Mouse (Mus musculus): ENCODE data around the gene Podnl1. TPM values are rescaled to one million over a fixed set of nuclear protein-coding genes. Genes with fewer than 3 reads are reported as not detected.

The Podnl1 gene
- polyA plus RNA-seq, 1 experiment from 2014 or later: 0.30 TPM

- WGBS: 16% methylated on average over 49 of the region's 49 CpGs
- Histone ChIP-seq H3K9me3 (ENCODE audit: low read length) (no peaks in the 10 kb centered on the region), H3K4me3 (ENCODE audit: low read length) (peak within 1 kb of the TSS; percentile 74), H3K27me3 (ENCODE audit: insufficient read depth, low read length) (no peaks in the 10 kb centered on the region), H3K27ac (ENCODE audit: low read length) (peak within 1 kb of the TSS; percentile 48; the same call in 1 of the 2 replicates), H3K4me2 (replicated peaks; ENCODE audit: low read depth, low read length) (peak within 1 kb of the TSS; percentile 78), H3K9ac (replicated peaks; ENCODE audit: low read length) (peak within 1 kb of the TSS; percentile 89), H3K36me3 (ENCODE audit: insufficient read depth, low read length) (peaks cover 16% of the 10 kb centered on the region), H3K4me1 (ENCODE audit: insufficient read depth, low read length) (peaks cover 19% of the 10 kb centered on the region)
- ATAC-seq (ENCODE audit: low FRiP score, low TSS enrichment): peak; percentile 95
Observed at GRCm38 (mm10) chr8:84147769-84148530, 22.2 kb downstream of the Podnl1 start, which contains the start of the genes Cc2d1a and 4930432K21Rik. Cc2d1a (minus strand) TSS chr8:84147936. 4930432K21Rik (plus strand) TSS chr8:84148025.

GRCm38 (mm10) chr8:84148531-84148850 is 22.7 kb downstream of the Podnl1 start:
- Histone ChIP-seq H3K4me1 (ENCODE audit: insufficient read depth, low read length) (peaks cover 19% of the 10 kb centered on the region), H3K9me3 (ENCODE audit: low read length) (no peaks in the 10 kb centered on the region), H3K27me3 (ENCODE audit: insufficient read depth, low read length) (no peaks in the 10 kb centered on the region), H3K36me3 (ENCODE audit: insufficient read depth, low read length) (peaks cover 11% of the 10 kb centered on the region), H3K9ac (replicated peaks; ENCODE audit: low read length) (peak overlapping the region; percentile 89; the same call in 1 of the 2 replicates), H3K4me2 (replicated peaks; ENCODE audit: low read depth, low read length) (peak overlapping the region; percentile 78), H3K4me3 (ENCODE audit: low read length) (peak overlapping the region; percentile 74; the same call in 1 of the 2 replicates), H3K27ac (ENCODE audit: low read length) (0 out of 2 replicates have a peak overlapping the region, but pooled peaks have one; percentile 35)
- ATAC-seq (ENCODE audit: low FRiP score, low TSS enrichment): no peak
- WGBS: 85% methylated on average over 5 of the region's 5 CpGs

- H3K4me3 ChIP-seq (ENCODE audit: low read length): no peak overlapping the region
Observed at GRCm38 (mm10) chr8:84149181-84149580, 23.4 kb downstream of the Podnl1 start.

DNA sequence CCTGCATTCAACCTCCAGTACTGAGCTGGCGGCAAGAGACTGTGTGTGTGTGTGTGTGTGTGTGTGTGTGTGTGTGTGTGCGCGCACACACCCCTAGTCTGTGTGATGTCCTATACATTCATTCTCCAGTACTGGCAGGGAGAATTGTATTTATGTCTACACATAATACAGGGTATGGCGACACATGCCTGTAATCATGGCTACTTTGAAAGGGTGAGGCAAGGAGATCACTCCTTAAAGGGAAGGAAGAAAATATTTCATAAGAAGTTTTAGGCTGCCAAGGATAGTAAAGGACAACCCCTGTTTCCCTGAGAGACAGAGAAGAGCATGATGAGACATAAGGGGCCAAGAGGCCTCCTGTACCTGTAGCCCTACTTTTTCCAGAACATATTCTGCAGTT is 31.8 kb downstream of the Podnl1 start:
- H3K4me3 ChIP-seq (ENCODE audit: low read length): no peak overlapping the region
- no peaks in the 10 kb centered on the region for H3K4me1 ChIP-seq (ENCODE audit: insufficient read depth, low read length)
- H3K9ac ChIP-seq (replicated peaks; ENCODE audit: low read length): no peak overlapping the region
- no peaks in the 10 kb centered on the region for H3K9me3 ChIP-seq (ENCODE audit: low read length)
- ATAC-seq (ENCODE audit: low FRiP score, low TSS enrichment): 0 out of 2 replicates have a peak, but pooled peaks have one; percentile 27
- H3K27ac ChIP-seq (ENCODE audit: low read length): no peak overlapping the region
- no peaks in the 10 kb centered on the region for H3K36me3 ChIP-seq (ENCODE audit: insufficient read depth, low read length)
- no peaks in the 10 kb centered on the region for H3K27me3 ChIP-seq (ENCODE audit: insufficient read depth, low read length)
- 94% methylated on average over 4 of the region's 4 CpGs for WGBS
- H3K4me2 ChIP-seq (replicated peaks; ENCODE audit: low read depth, low read length): no peak overlapping the region

More at GRCm38 (mm10) chr8:84149181-84149580, 23.4 kb downstream of the Podnl1 start:
- Histone ChIP-seq H3K4me2 (replicated peaks; ENCODE audit: low read depth, low read length) (no peak overlapping the region), H3K9me3 (ENCODE audit: low read length) (no peaks in the 10 kb centered on the region), H3K36me3 (ENCODE audit: insufficient read depth, low read length) (0 out of 2 replicates have a peak, but pooled peaks cover 4% of the 10 kb centered on the region), H3K27me3 (ENCODE audit: insufficient read depth, low read length) (no peaks in the 10 kb centered on the region), H3K9ac (replicated peaks; ENCODE audit: low read length) (no peak overlapping the region), H3K27ac (ENCODE audit: low read length) (peak overlapping the region; percentile 48; the same call in 1 of the 2 replicates), H3K4me1 (ENCODE audit: insufficient read depth, low read length) (peaks cover 19% of the 10 kb centered on the region)
- 34% methylated on average over 3 of the region's 3 CpGs for WGBS
- no peak for ATAC-seq (ENCODE audit: low FRiP score, low TSS enrichment)

DNA sequence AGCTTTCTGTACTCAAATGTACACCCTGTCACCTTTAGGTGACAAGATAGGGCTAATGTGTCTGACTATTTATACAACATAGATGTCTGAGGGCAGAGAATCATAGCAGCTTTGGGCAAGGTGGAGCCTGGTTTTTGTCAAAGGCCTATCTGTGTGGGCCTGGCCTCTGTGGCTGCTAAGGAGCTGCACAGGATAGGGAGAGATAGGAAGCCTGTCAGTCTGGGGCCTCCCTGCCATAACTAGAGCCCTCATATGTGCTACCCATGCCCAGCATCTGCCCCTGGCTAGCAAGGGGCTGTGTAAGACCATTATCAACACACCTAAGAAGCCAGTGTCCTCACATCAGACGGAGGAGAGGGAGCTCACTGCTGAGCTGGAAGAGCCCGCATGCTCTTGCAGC is 41.9 kb downstream of the Podnl1 start:
- Histone ChIP-seq H3K36me3 (ENCODE audit: insufficient read depth, low read length) (peaks cover 18% of the 10 kb centered on the region), H3K9ac (replicated peaks; ENCODE audit: low read length) (no peak overlapping the region), H3K4me1 (ENCODE audit: insufficient read depth, low read length) (no peaks in the 10 kb centered on the region), H3K9me3 (ENCODE audit: low read length) (no peaks in the 10 kb centered on the region), H3K27ac (ENCODE audit: low read length) (no peak overlapping the region), H3K4me2 (replicated peaks; ENCODE audit: low read depth, low read length) (no peak overlapping the region), H3K27me3 (ENCODE audit: insufficient read depth, low read length) (no peaks in the 10 kb centered on the region), H3K4me3 (ENCODE audit: low read length) (no peak overlapping the region)
- no peak for ATAC-seq (ENCODE audit: low FRiP score, low TSS enrichment)
- WGBS: 96% methylated on average over 2 of the region's 2 CpGs

DNA sequence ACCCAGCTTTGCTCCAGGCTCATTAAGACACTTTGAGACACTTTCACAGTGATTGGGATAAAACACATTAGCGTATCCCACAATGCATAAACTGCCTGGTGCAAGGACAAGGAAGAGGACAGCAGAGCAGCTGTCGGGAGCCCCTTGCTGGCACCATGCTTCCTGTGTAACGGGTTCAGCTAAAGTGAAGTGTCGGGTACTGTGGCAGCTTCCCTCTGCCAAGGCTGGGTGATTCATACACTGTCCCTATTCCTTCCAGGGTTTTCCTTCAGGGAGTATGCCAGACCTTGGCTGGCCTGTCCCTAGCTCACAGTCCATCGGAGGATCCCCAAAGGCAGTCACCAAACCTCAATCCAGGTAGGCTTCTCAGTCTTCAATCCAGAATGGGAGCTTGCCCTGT is 44.3 kb downstream of the Podnl1 start:
- Histone ChIP-seq H3K36me3 (ENCODE audit: insufficient read depth, low read length) (peaks cover 31% of the 10 kb centered on the region), H3K27ac (ENCODE audit: low read length) (no peak overlapping the region), H3K4me1 (ENCODE audit: insufficient read depth, low read length) (no peaks in the 10 kb centered on the region), H3K4me2 (replicated peaks; ENCODE audit: low read depth, low read length) (no peak overlapping the region), H3K9me3 (ENCODE audit: low read length) (no peaks in the 10 kb centered on the region), H3K27me3 (ENCODE audit: insufficient read depth, low read length) (no peaks in the 10 kb centered on the region), H3K4me3 (ENCODE audit: low read length) (no peak overlapping the region), H3K9ac (replicated peaks; ENCODE audit: low read length) (no peak overlapping the region)
- 87% methylated on average over 5 of the region's 5 CpGs for WGBS
- no peak for ATAC-seq (ENCODE audit: low FRiP score, low TSS enrichment)

GRCm38 (mm10) chr8:84173861-84174260 is 48.1 kb downstream of the Podnl1 start:
- H3K36me3 ChIP-seq (ENCODE audit: insufficient read depth, low read length): peaks cover 33% of the 10 kb centered on the region

GRCm38 (mm10) chr8:84176560-84176959 is 50.8 kb downstream of the Podnl1 start:
- no peak for ATAC-seq (ENCODE audit: low FRiP score, low TSS enrichment)
- Histone ChIP-seq H3K4me3 (ENCODE audit: low read length) (0 out of 2 replicates have a peak overlapping the region, but pooled peaks have one; percentile 8), H3K36me3 (ENCODE audit: insufficient read depth, low read length) (peaks cover 31% of the 10 kb centered on the region), H3K27me3 (ENCODE audit: insufficient read depth, low read length) (no peaks in the 10 kb centered on the region), H3K27ac (ENCODE audit: low read length) (0 out of 2 replicates have a peak overlapping the region, but pooled peaks have one; percentile 41), H3K4me1 (ENCODE audit: insufficient read depth, low read length) (peaks cover 46% of the 10 kb centered on the region), H3K9me3 (ENCODE audit: low read length) (no peaks in the 10 kb centered on the region), H3K9ac (replicated peaks; ENCODE audit: low read length) (peak overlapping the region; percentile 44; the same call in 1 of the 2 replicates), H3K4me2 (replicated peaks; ENCODE audit: low read depth, low read length) (peak overlapping the region; percentile 26; the same call in 1 of the 2 replicates)
- 4% methylated on average over 3 of the region's 3 CpGs for WGBS

More at GRCm38 (mm10) chr8:84173861-84174260, 48.1 kb downstream of the Podnl1 start:
- Histone ChIP-seq H3K27me3 (ENCODE audit: insufficient read depth, low read length) (no peaks in the 10 kb centered on the region), H3K4me1 (ENCODE audit: insufficient read depth, low read length) (peaks cover 19% of the 10 kb centered on the region), H3K27ac (ENCODE audit: low read length) (no peak overlapping the region), H3K4me3 (ENCODE audit: low read length) (no peak overlapping the region), H3K9me3 (ENCODE audit: low read length) (no peaks in the 10 kb centered on the region), H3K4me2 (replicated peaks; ENCODE audit: low read depth, low read length) (no peak overlapping the region), H3K9ac (replicated peaks; ENCODE audit: low read length) (no peak overlapping the region)
- no peak for ATAC-seq (ENCODE audit: low FRiP score, low TSS enrichment)
- 88% methylated on average over 6 of the region's 6 CpGs for WGBS

GRCm38 (mm10) chr8:84177405-84177804 is 51.6 kb downstream of the Podnl1 start:
- ATAC-seq (ENCODE audit: low FRiP score, low TSS enrichment): no peak
- Histone ChIP-seq H3K9ac (replicated peaks; ENCODE audit: low read length) (no peak overlapping the region), H3K4me3 (ENCODE audit: low read length) (no peak overlapping the region), H3K4me1 (ENCODE audit: insufficient read depth, low read length) (peaks cover 53% of the 10 kb centered on the region), H3K9me3 (ENCODE audit: low read length) (no peaks in the 10 kb centered on the region), H3K36me3 (ENCODE audit: insufficient read depth, low read length) (peaks cover 26% of the 10 kb centered on the region), H3K4me2 (replicated peaks; ENCODE audit: low read depth, low read length) (no peak overlapping the region), H3K27me3 (ENCODE audit: insufficient read depth, low read length) (no peaks in the 10 kb centered on the region), H3K27ac (ENCODE audit: low read length) (no peak overlapping the region)
- WGBS: 81% methylated on average over 3 of the region's 3 CpGs

- WGBS: 71% methylated on average over 8 of the region's 8 CpGs
Observed at GRCm38 (mm10) chr8:84178592-84178991, 52.8 kb downstream of the Podnl1 start.

More at GRCm38 (mm10) chr8:84178592-84178991, 52.8 kb downstream of the Podnl1 start:
- no peak overlapping the region for H3K4me2 ChIP-seq (replicated peaks; ENCODE audit: low read depth, low read length)
- H3K4me3 ChIP-seq (ENCODE audit: low read length): no peak overlapping the region
- H3K36me3 ChIP-seq (ENCODE audit: insufficient read depth, low read length): peaks cover 15% of the 10 kb centered on the region; the same call in 1 of the 2 replicates
- H3K27me3 ChIP-seq (ENCODE audit: insufficient read depth, low read length): no peaks in the 10 kb centered on the region
- 0 out of 2 replicates have a peak overlapping the region, but pooled peaks have one; percentile 13 for H3K9ac ChIP-seq (replicated peaks; ENCODE audit: low read length)
- no peaks in the 10 kb centered on the region for H3K9me3 ChIP-seq (ENCODE audit: low read length)
- peaks cover 61% of the 10 kb centered on the region for H3K4me1 ChIP-seq (ENCODE audit: insufficient read depth, low read length)
- no peak overlapping the region for H3K27ac ChIP-seq (ENCODE audit: low read length)
- no peak for ATAC-seq (ENCODE audit: low FRiP score, low TSS enrichment)
